Mouse (Mus musculus) ovary, postnatal 14 days (tissue): ENCODE measurements around the gene Bag1.
A peak's percentile ranks its signal among the peaks of the same experiment; 100 is the strongest.

Experiments used
- DNase-seq: peaks from one replicate; pipeline ENCODE4 v3.0.0; 2022; ENCODE audit warnings: low spot score

Gene Bag1

DNA sequence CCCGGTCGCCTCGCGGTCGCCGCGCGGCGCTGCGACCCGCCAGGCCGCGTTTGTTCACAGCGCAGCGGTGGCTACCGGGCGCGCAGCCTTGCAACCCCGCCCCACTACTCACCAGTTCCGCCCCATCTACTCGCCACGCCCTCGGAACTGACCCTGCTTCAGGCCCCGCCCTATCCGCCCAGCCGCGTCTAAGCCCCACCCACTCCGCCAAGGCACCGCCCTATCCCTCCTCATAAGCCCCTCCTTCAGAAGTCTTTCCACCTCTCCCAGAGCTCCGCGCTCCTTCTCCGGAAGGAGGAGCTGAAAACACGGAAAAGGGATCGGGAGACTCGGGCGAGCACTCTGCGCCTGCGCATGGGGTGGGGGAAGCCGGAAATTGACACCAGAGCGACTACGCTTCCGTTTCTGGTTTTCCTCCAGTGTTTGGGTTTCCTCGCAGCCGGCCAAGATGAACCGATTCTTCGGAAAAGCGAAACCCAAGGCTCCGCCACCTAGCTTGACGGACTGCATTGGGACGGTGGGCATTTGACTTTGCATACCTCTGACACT is at the start of gene Bag1, which contains the start of gene Chmp5:
Bag1 (minus strand) TSS at position 135 of the 549 bp plus-strand sequence.
Chmp5 (plus strand) TSS at position 248 of the 549 bp plus-strand sequence.
- DNase-seq: peak; percentile 98

DNA sequence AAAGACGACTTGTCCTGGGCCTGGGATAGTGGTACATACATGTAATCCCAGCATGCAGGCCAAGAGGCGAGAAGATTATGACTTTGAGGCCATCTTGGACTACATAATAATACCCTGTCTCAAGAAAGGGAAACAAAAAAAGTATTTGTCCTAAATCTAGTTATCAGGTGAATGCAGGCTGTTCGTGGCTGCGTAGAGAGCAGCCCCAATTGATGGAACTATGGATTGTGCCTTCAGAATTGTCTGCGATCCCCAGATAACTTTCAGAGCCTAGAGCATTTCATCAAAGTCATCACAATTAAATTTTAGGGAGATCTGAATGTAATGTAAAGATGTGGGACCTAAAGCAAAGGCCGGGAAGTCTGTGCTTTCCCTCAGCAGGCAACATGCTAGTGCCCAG is 48.2 kb upstream of the Bag1 start:
- DNase-seq: no peak

GRCm38 (mm10) chr4:40989633-40990032 is 41.5 kb upstream of the Bag1 start:
- no peak for DNase-seq

DNA sequence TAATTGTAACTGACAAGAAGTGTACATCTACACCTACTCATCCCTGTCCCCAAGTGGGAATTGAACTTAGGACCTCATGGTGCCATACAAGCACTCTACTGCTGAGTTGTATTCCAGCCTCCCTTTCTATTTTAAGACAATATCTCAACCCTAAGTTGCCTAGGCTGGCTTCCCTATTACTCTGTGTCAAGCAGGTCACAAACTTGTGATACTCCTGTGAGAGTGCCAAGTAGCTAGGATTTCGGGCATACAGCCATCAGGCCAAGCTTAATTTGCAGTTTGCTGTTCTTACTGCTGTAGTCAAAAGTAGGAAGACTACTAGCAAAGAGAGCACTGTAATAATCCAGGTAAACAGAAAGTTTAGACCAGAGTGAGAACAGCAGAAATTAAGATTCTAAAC is 35.6 kb upstream of the Bag1 start:
- DNase-seq: no peak

DNA sequence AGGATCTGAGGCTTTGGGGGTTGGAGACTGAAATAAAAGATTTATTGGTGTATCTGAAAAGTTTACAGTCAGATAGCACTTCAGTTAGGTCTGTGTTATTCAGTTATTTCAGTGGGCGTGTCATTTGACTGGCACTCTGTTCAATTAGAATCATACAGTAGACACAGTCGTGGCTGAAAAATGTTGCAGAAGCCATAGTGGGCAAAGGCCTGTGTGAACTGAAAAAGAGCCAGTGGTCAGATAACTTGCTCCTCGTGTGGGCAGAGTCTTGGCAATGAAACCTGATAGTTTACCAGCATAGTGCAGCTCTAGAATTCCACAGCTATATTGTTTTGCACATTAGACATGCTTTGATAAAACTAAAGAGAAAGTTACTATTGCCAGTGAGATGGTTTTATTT is 34.4 kb upstream of the Bag1 start:
- DNase-seq: no peak

- DNase-seq: no peak
Measured at GRCm38 (mm10) chr4:40979430-40979829, 31.3 kb upstream of the Bag1 start.

DNA sequence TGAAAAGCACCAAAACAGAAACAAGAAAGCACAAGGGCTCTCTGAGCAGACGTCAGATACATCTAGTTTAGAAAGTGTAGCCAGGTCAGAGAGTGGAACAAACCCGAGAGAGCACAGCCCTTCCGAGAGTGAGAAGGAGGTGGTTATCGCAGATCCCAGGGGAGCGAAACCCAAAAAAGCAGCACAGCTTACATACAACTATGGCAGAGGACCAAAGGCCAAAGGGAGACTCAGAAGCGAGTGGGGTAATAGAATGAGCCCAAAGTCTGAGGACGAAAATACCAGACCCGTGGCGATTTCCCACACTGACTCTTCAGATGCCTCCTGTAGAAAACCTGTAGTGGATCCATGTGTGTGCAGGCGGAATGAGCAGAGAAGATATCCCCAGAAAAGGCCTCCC is 28.6 kb upstream of the Bag1 start:
- DNase-seq: no peak

- DNase-seq: no peak
Measured at GRCm38 (mm10) chr4:40975678-40976077, 27.6 kb upstream of the Bag1 start.

DNA sequence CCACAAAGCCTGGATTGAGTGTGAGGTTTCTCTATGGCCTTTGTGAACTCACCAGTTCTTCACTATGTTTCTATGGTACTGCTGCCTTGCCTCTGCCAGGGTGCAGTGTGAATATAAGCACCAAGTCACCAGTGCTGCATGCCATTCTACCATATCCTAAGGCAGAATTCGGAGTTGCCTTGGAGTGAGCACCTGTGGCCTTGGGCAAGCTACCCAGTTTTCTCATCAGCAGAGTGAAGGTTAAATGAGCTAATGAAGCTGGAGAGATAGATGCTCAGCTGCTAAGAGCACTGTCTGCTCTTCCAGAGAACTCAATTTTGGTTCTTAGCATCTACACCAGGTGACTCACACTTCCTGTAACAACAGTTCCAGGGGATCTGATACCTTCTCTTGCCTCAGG is 25.9 kb upstream of the Bag1 start:
- no peak for DNase-seq

DNA sequence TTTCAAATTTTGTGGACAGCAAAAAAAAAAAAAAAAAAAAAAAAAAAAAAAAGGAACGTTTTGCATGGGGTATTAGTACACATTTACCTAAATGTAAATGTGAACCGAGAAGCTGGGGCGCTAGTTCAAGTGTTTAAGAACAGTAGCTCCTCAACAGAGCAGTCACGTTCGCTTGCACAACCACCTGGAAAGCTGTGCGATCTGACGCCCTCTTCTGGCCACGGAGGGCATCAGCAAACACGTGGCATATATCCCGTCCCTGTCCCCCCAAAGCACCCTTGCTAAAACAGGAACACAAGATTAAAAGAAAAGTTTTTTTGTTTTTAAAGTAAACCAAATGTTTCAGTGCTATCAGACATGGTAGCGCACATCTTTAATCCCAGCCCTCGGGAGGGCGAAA is 23.6 kb upstream of the Bag1 start:
- DNase-seq: no peak

DNA sequence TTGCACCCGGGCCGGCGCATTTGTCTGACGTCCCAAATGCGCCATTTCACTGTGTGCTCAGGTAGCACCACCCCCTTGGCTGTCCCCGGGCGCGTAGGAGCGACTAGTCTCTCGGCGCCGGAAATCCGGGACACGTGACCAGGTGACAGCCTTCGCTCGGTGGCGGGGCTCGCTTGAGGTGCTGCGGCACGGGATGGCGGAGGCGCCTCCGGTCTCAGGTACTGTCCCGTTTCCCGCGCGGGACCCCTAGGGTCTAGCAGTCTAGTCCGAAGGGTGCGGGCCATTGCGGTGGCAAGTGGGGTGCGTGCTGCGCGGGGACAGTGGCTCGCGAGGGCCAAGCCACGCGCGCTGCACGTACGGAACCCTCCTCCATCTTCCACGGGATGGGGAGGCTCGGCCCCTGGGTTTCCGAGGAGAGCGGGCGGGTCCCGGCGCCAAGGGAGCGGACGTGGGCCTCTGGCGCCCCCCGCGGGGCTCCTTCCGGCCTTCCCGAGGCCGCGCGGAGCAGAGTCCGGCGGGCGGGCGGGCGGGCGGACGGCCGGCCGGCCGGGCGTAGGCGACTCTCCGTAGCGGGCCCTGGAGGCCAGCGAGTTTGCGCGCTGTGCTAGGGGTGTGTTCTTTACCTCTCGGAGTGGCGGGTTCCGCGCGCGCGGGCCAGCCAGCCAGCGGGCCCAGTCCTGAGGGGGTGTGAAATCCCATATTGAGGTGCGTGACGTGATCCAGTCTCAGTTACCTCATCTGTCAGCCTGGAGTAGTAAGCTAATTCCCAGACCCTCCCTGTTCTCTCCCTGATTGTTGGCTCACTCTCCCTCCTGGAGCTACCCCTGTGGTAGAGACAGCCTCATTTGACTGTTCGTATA is 23.0 kb upstream of the Bag1 start, which contains the start of gene Nfx1:
Nfx1 (plus strand) TSS at position 65 of the 860 bp plus-strand sequence.
- DNase-seq: peak; percentile 89

- DNase-seq: no peak
Measured at GRCm38 (mm10) chr4:40970592-40970841, 22.4 kb upstream of the Bag1 start.

- DNase-seq: no peak
Measured at GRCm38 (mm10) chr4:40969781-40970591, 21.9 kb upstream of the Bag1 start.

DNA sequence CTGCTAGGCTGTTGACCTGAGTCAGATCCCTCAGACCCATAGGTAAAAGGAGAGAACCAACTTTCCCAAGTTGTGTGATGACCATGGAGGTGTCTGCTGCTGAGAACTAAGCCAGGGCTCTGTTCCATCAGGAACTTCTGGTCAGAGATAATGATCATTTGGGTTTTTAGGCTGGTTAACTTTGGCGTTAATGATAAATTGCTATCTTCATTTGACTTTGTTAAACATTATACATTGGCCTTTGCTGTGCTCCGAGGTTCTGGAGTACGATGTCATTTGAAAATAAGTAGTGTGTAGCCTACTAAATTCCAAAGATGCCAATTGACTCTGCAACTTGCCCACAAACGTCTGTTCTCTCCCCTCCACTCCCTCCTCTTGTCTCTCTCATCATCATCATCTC is 21.1 kb upstream of the Bag1 start:
- no peak for DNase-seq

DNA sequence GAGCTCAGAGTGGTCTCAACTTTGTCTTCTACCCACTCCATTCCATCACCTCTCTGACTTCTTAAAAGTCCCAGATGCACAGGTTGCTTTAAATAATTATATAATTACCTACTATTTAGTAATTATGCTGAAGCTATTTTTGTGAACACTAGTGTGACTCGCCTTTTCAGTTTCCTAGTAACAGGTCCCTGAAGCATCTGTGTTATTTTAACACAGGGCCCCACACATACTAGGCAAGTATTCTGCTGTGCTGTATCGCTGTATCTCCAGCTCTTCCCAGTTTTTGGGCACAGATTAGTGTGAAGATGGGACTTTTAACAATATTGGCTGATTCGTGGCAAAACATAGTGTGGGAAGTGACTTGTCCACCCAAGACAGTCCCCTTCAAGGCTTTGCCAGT is 15.4 kb upstream of the Bag1 start:
- no peak for DNase-seq

DNA sequence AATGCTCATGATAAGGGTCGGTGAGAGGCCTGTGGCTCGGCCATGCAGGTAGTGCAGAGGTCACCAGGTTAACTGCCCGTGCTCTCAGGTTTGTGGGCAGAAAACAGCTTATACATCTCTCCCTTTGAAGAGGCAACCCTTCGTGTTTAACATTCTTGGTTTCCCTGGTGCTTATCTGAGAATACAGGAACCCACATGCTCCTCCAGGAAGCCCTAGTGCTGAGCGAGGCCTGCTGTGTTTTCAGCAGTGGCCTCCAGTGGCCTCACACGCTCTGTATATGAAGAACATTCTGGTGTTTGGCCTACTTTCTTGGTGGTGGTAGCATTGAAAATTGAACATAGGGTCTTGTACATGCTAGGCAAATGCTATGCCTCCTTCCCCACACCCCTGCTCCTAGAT is 7.8 kb upstream of the Bag1 start:
- DNase-seq: no peak

DNA sequence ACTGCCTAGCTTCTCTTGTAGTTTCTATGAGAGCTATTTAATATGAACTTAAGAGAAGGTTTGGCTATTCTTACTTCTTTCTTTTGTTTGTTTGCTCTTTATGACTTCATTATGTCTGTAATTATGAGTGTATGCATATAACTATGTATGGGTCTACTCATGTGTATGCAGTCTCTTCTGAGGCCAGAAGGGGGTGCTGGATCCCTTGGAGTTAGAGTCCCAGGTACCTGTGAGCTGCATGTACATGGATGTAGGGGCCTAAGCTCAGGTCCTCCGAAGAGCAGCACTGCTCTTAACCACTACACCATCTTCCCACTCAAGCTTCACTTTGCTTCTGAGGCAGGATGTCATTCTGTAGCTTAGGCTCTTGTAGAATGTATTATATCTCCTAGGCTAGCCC is 5.4 kb upstream of the Bag1 start:
- DNase-seq: no peak

GRCm38 (mm10) chr4:40947565-40948159 is 432 bp downstream of the Bag1 start:
- DNase-seq: no peak

DNA sequence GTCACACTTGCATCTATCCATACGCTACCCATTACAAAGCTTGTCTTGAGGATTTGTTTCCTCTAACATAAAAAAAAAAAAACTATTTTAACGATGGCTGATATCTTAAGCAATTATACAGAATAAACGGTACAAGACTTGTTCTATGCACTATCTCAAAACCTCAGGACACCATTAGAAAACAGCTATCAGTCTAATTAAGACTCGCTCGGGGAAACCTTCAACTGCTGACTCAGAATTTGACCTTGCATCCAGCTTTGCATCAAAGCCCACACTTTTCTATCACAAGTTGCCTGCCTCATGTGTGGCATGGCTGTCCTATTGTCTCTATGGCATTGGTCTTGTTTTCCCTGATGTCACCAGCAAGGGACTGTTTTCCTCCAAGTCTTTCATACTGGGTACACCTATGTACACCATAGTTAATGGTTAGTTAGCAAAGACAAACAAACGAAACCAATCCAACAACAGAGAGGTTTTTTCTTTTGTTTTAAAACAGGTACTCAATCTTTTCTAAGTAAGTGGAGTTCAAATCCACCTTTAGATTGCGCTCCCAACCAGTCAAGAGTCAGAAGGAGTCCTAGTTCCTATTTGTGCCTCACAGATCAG is 1.5 kb downstream of the Bag1 start:
- no peak for DNase-seq

DNA sequence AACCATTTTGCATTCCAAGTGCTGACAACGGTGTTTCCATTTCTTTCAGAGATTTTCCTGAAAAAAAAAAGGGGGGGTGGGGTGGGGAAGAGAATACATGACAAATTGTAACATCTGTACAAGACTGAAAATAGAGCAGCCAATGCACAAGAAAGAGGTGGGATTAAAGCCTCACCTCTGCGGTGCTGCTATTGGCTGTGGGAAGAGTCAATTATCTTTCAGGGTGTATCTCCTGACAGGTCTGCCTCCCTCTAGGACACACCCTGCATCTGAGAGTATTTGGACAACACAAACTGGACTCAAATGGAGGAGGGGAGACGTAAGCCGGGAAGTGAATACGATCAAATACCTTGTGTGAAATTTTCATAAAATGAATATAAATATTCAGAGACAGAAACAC is 4.4 kb downstream of the Bag1 start:
- DNase-seq: no peak

- DNase-seq: no peak
Measured at GRCm38 (mm10) chr4:40938793-40939192, 9.3 kb downstream of the Bag1 start.

- DNase-seq: peak; percentile 17
Measured at GRCm38 (mm10) chr4:40936175-40936839, 11.8 kb downstream of the Bag1 start.
